ENCODE assay signal across 20 mouse cellular contexts in genomic region chr19:59315308-59315707, GRCm38 (mm10). TPM values are rescaled to one million over a fixed set of nuclear protein-coding genes. Genes with fewer than 3 reads are reported as not detected.
DNase-seq lines count a peak whose midpoint lies in the region; ATAC-seq and TF ChIP-seq lines count a peak whose summit lies in the region.
"Had no signal": no experiment of that assay in that cellular context is flagged by ENCODE, and none has a peak within 500 bp of the region (broad histone marks: within the 10 kb centered on the region; RNA-seq: fewer than 3 reads in every experiment).

No protein-coding gene starts in this region.

- TF ChIP-seq EP300 in MEL (IDR thresholded peaks at IDR 0.05; ENCODE audit: low read depth in 1 of 2, low read length in 2 of 2): no peak

- H3K79me2 ChIP-seq in MEL (ENCODE audit: control insufficient read depth, insufficient read depth, low read length, poor library complexity): peaks cover 50% of the 10 kb centered on the region

- peak; percentile 30 for DNase-seq in hindbrain, embryonic 14.5 days (ENCODE audit: low spot score)
- DNase-seq in hindbrain, embryonic 11.5 days (ENCODE audit: low spot score): no peak
- DNase-seq in lung, embryonic 14.5 days: peak; percentile 10
- no peak for DNase-seq in lung, postnatal 4 days
- peak; percentile 52 for DNase-seq in MEL (ENCODE audit: low read depth, low spot score)
- peak; percentile 5 for DNase-seq in brain, embryonic 14.5 days (ENCODE audit: low read depth)
- no peak for DNase-seq in testis, postnatal 14 days (ENCODE audit: low spot score)
- DNase-seq: cerebellum, adult 9-10 months; heart, postnatal 4 days; kidney, adult 9 months; kidney, postnatal 36 days; layer of hippocampus, adult 9-11 months; liver, embryonic 13.5 days; right cerebral cortex, postnatal 4 days had no signal

- no peak overlapping the region for H3K4me3 ChIP-seq in hindbrain, embryonic 14.5 days (replicated peaks; ENCODE audit: low read length)
- no peak overlapping the region for H3K4me3 ChIP-seq in hindbrain, embryonic 11.5 days (ENCODE audit: low read depth, low read length)
- no peak overlapping the region for H3K4me3 ChIP-seq in lung, embryonic 14.5 days (ENCODE audit: low read depth, low read length)
- no peak overlapping the region for H3K4me3 ChIP-seq in MEL (ENCODE audit: control insufficient read depth in 1 of 2, insufficient read depth in 1 of 2, low read depth in 2 of 2, low read length in 2 of 2)
- H3K4me3 ChIP-seq: embryonic facial prominence, embryonic 12.5 days; erythroblast, embryonic 14.5 days; limb, embryonic 12.5 days; liver, embryonic 13.5 days; megakaryocyte, embryonic 14.5 days had no signal

- H3K4me2 ChIP-seq in hindbrain, embryonic 14.5 days (replicated peaks): no peak overlapping the region
- no peak overlapping the region for H3K4me2 ChIP-seq in hindbrain, embryonic 11.5 days (replicated peaks; ENCODE audit: low read depth, low read length)
- H3K4me2 ChIP-seq in lung, embryonic 14.5 days: no peak overlapping the region
- H3K4me2 ChIP-seq: embryonic facial prominence, embryonic 12.5 days; limb, embryonic 12.5 days; liver, embryonic 13.5 days had no signal

- no peak for TF ChIP-seq POLR2A in MEL (IDR thresholded peaks at IDR 0.05; ENCODE audit: control insufficient read depth in 1 of 2, insufficient read depth in 1 of 2, low read depth in 1 of 2, low read length in 2 of 2, poor library complexity in 1 of 2)
- no peak for TF ChIP-seq POLR2A in brain, embryonic 14.5 days (IDR thresholded peaks at IDR 0.05; ENCODE audit: borderline replicate concordance, extremely low read depth, insufficient read depth, insufficient read length, poor library complexity, severe bottlenecking)

- H3K4me1 ChIP-seq in hindbrain, embryonic 14.5 days (replicated peaks; ENCODE audit: control insufficient read depth, insufficient read depth, low read length): no peaks in the 10 kb centered on the region
- H3K4me1 ChIP-seq in hindbrain, embryonic 11.5 days (replicated peaks; ENCODE audit: control insufficient read depth, insufficient read depth, low read length): no peaks in the 10 kb centered on the region
- no peaks in the 10 kb centered on the region for H3K4me1 ChIP-seq in lung, embryonic 14.5 days (ENCODE audit: insufficient read depth)
- H3K4me1 ChIP-seq in MEL (ENCODE audit: control insufficient read depth in 1 of 2, insufficient read depth in 2 of 2, low read length in 2 of 2): no peaks in the 10 kb centered on the region
- H3K4me1 ChIP-seq: embryonic facial prominence, embryonic 12.5 days; limb, embryonic 12.5 days; liver, embryonic 13.5 days had no signal

- no peak overlapping the region for H3K27ac ChIP-seq in hindbrain, embryonic 14.5 days
- no peak overlapping the region for H3K27ac ChIP-seq in hindbrain, embryonic 11.5 days (ENCODE audit: low read depth, low read length)
- H3K27ac ChIP-seq in lung, embryonic 14.5 days (ENCODE audit: low read depth): no peak overlapping the region
- no peak overlapping the region for H3K27ac ChIP-seq in MEL (ENCODE audit: control insufficient read depth, low read depth, low read length)
- H3K27ac ChIP-seq: embryonic facial prominence, embryonic 12.5 days; limb, embryonic 12.5 days; liver, embryonic 13.5 days had no signal

- peak; percentile 5; the same call in 1 of the 2 replicates for TF ChIP-seq CTCF in lung, embryonic 14.5 days (IDR thresholded peaks at IDR 0.05; ENCODE audit: low read depth)
- TF ChIP-seq CTCF in MEL (IDR thresholded peaks at IDR 0.05 in 2 of 3, conservative IDR thresholded peaks at IDR 0.05 in 1 of 3; ENCODE audit: control insufficient read depth in 1 of 3, insufficient read depth in 1 of 3, low read depth in 2 of 3, low read length in 3 of 3, poor library complexity in 1 of 3, severe bottlenecking in 1 of 3): peak in 2 of 3 experiments; percentile 40 to 58; a peak in 3 of 6 replicates
- no peak for TF ChIP-seq CTCF in brain, embryonic 14.5 days (IDR thresholded peaks at IDR 0.05; ENCODE audit: borderline replicate concordance, extremely low read depth, insufficient read depth, insufficient read length)

- no peak overlapping the region for H3K9ac ChIP-seq in hindbrain, embryonic 14.5 days
- no peak overlapping the region for H3K9ac ChIP-seq in hindbrain, embryonic 11.5 days (ENCODE audit: low read depth, low read length)
- no peak overlapping the region for H3K9ac ChIP-seq in lung, embryonic 14.5 days
- no peak overlapping the region for H3K9ac ChIP-seq in MEL (ENCODE audit: control insufficient read depth, low read depth, low read length, poor library complexity, severe bottlenecking)
- H3K9ac ChIP-seq: embryonic facial prominence, embryonic 12.5 days; limb, embryonic 12.5 days; liver, embryonic 13.5 days had no signal

- H3K9me3 ChIP-seq in hindbrain, embryonic 14.5 days (ENCODE audit: control insufficient read depth, low read length): no peaks in the 10 kb centered on the region
- H3K9me3 ChIP-seq in hindbrain, embryonic 11.5 days (ENCODE audit: control insufficient read depth, low read length): no peaks in the 10 kb centered on the region
- no peaks in the 10 kb centered on the region for H3K9me3 ChIP-seq in lung, embryonic 14.5 days (ENCODE audit: low read depth, low read length)
- H3K9me3 ChIP-seq in MEL (replicated peaks; ENCODE audit: insufficient read depth, low read length): no peaks in the 10 kb centered on the region
- H3K9me3 ChIP-seq: embryonic facial prominence, embryonic 12.5 days; limb, embryonic 12.5 days; liver, embryonic 13.5 days; megakaryocyte, embryonic 14.5 days had no signal

- ATAC-seq in hindbrain, embryonic 14.5 days (ENCODE audit: low FRiP score): no peak
- ATAC-seq in hindbrain, embryonic 11.5 days (ENCODE audit: low FRiP score): no peak
- ATAC-seq in lung, embryonic 14.5 days (ENCODE audit: insufficient read depth): no peak
- ATAC-seq: CD4-positive, CD25-positive, alpha-beta regulatory T cell, adult 4 months; forebrain, embryonic 16.5 days had no signal

- no peaks in the 10 kb centered on the region for H3K27me3 ChIP-seq in hindbrain, embryonic 14.5 days (ENCODE audit: control insufficient read depth, insufficient read depth, low read length)
- H3K27me3 ChIP-seq in hindbrain, embryonic 11.5 days (ENCODE audit: control insufficient read depth, insufficient read depth, low read length): no peaks in the 10 kb centered on the region
- no peaks in the 10 kb centered on the region for H3K27me3 ChIP-seq in lung, embryonic 14.5 days (ENCODE audit: insufficient read depth, low read length)
- H3K27me3 ChIP-seq in MEL (ENCODE audit: control insufficient read depth in 1 of 2, insufficient read depth in 2 of 2, low read length in 2 of 2): no peaks in the 10 kb centered on the region
- H3K27me3 ChIP-seq: embryonic facial prominence, embryonic 12.5 days; limb, embryonic 12.5 days; liver, embryonic 13.5 days; megakaryocyte, embryonic 14.5 days had no signal

- H3K36me3 ChIP-seq in hindbrain, embryonic 14.5 days (replicated peaks; ENCODE audit: control insufficient read depth, insufficient read depth): 0 out of 2 replicates have a peak, but pooled peaks cover 4% of the 10 kb centered on the region
- no peaks in the 10 kb centered on the region for H3K36me3 ChIP-seq in hindbrain, embryonic 11.5 days (ENCODE audit: control insufficient read depth, insufficient read depth, low read length)
- 0 out of 2 replicates have a peak, but pooled peaks cover 11% of the 10 kb centered on the region for H3K36me3 ChIP-seq in lung, embryonic 14.5 days (ENCODE audit: insufficient read depth)
- peaks cover 19 to 84% of the 10 kb centered on the region in 2 experiments for H3K36me3 ChIP-seq in MEL (ENCODE audit: control insufficient read depth in 1 of 2, insufficient read depth in 2 of 2, low read length in 2 of 2)
- H3K36me3 ChIP-seq: embryonic facial prominence, embryonic 12.5 days had no signal

- peak; percentile 33 for TF ChIP-seq RAD21 in MEL (IDR thresholded peaks at IDR 0.05; ENCODE audit: low read depth, low read length)

TF ChIP-seq in MEL, 35 proteins besides CTCF, POLR2A, EP300 and RAD21 (continues in another document):
- TF ChIP-seq TBP (IDR thresholded peaks at IDR 0.05; ENCODE audit: low read depth, low read length) (no peak), TAL1 (IDR thresholded peaks at IDR 0.05; ENCODE audit: low read length) (no peak), SMC3 (IDR thresholded peaks at IDR 0.05; ENCODE audit: low read depth, low read length) (peak; percentile 41), NELFE (IDR thresholded peaks at IDR 0.05; ENCODE audit: low read depth, low read length) (no peak), BHLHE40 (IDR thresholded peaks at IDR 0.05; ENCODE audit: borderline replicate concordance, low read depth, low read length) (0 out of 2 replicates have a peak, but pooled peaks have one; percentile 11), JUND (IDR thresholded peaks at IDR 0.05; ENCODE audit: low read depth, low read length) (no peak; the same call in 1 of the 2 replicates)

RNA-seq across cellular contexts. Expression of gene Rps12-ps3, which starts 6.8 kb away (rescaled TPM):
- 16.6 and 17.1 TPM in 2 replicates for polyA plus RNA-seq in hindbrain, embryonic 14.5 days (2014; fragmentation: Nextera tagmentation; extraction: Ambion mirVana)
- polyA plus RNA-seq in hindbrain, embryonic 11.5 days (2014; fragmentation: Nextera tagmentation; extraction: Ambion mirVana): 14.9 and 16.3 TPM in 2 replicates
- 30.7 and 43.3 TPM in 2 replicates for polyA plus RNA-seq in lung, embryonic 14.5 days (2014; fragmentation: Nextera tagmentation; extraction: Ambion mirVana)
- 348 and 662 TPM in 2 replicates for total RNA-seq in MEL (2012; rRNA removed)
- polyA plus RNA-seq in MEL (2012; ENCODE audit: insufficient read depth in 1 of 2, insufficient read length in 2 of 2, low read depth in 1 of 2, low replicate concordance in 2 of 2, missing spikeins in 1 of 2): 1,000 to 10,000 TPM in 1 of 2 experiments, not detected in 1; 4,283 TPM
- polyA plus RNA-seq in brain, embryonic 14.5 days (2012; rRNA removed): 137 and 205 TPM in 2 replicates

RNA-seq across cellular contexts. Expression of gene Pdzd8, which starts 30.3 kb away (rescaled TPM):
- polyA plus RNA-seq in hindbrain, embryonic 14.5 days (2014; fragmentation: Nextera tagmentation; extraction: Ambion mirVana): 17.5 and 18.6 TPM in 2 replicates
- 14.1 and 18.2 TPM in 2 replicates for polyA plus RNA-seq in hindbrain, embryonic 11.5 days (2014; fragmentation: Nextera tagmentation; extraction: Ambion mirVana)
- polyA plus RNA-seq in lung, embryonic 14.5 days (2014; fragmentation: Nextera tagmentation; extraction: Ambion mirVana): 15.9 and 16.5 TPM in 2 replicates
- 49.8 and 52.1 TPM in 2 replicates for total RNA-seq in MEL (2012; rRNA removed)
- polyA plus RNA-seq in MEL (2012; ENCODE audit: insufficient read depth in 1 of 2, insufficient read length in 2 of 2, low read depth in 1 of 2, low replicate concordance in 2 of 2, missing spikeins in 1 of 2): 100 to 1,000 TPM in 1 of 2 experiments, 10 to 100 TPM in 1; 46.4 to 137 TPM
- polyA plus RNA-seq in brain, embryonic 14.5 days (2012; rRNA removed): 10.9 and 18.8 TPM in 2 replicates

RNA-seq across cellular contexts. Expression of gene Slc18a2, which starts 54.6 kb away (rescaled TPM):
- polyA plus RNA-seq in hindbrain, embryonic 14.5 days (2014; fragmentation: Nextera tagmentation; extraction: Ambion mirVana): 17.7 and 19.8 TPM in 2 replicates
- 17.3 and 18.1 TPM in 2 replicates for polyA plus RNA-seq in hindbrain, embryonic 11.5 days (2014; fragmentation: Nextera tagmentation; extraction: Ambion mirVana)
- 5.6 and 7.5 TPM in 2 replicates for polyA plus RNA-seq in lung, embryonic 14.5 days (2014; fragmentation: Nextera tagmentation; extraction: Ambion mirVana)
- total RNA-seq in MEL (2012; rRNA removed): 1.0 and 1.5 TPM in 2 replicates
- polyA plus RNA-seq in MEL (2012; ENCODE audit: insufficient read depth in 1 of 2, insufficient read length in 2 of 2, low read depth in 1 of 2, low replicate concordance in 2 of 2, missing spikeins in 1 of 2): 1 to 10 TPM in 1 of 2 experiments, not detected in 1; 4.2 TPM
- 26.1 and 37.8 TPM in 2 replicates for polyA plus RNA-seq in brain, embryonic 14.5 days (2012; rRNA removed)
- polyA plus RNA-seq: erythroblast, embryonic 14.5 days had no signal

Comparison
In these comparisons a context has a peak if more than half of its experiments do, and no peak if none do; other contexts are left out.
1. DNase-seq: peak in hindbrain, embryonic 14.5 days (single experiment), lung, embryonic 14.5 days (single experiment), MEL (single experiment) and brain, embryonic 14.5 days (single experiment); none in hindbrain, embryonic 11.5 days (single experiment), lung, postnatal 4 days (0 of 2) and testis, postnatal 14 days (single experiment).